26 mouse cellular contexts compared by ENCODE assay signal in the genomic region with DNA sequence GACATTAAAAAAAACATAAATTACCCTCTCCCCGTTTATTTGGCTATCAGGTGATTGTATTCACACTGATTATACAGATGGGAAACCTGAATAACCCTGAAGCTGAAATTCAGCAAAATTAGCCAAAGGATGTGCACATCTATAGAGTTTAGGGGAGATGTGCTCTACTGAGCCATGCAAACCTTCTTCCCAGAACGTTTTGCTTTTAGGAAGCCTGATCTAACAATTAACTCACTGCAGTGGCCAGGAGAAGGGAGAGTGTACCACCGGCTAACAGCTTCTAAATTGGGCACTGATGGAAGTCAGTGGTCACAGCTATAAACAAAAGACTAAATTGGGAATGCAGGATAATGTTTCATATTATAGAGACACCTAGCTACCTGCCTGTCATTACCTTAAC.
"Had no signal": no experiment of that assay in that cellular context is flagged by ENCODE, and none has a peak within 500 bp of the region (broad histone marks: within the 10 kb centered on the region; RNA-seq: fewer than 3 reads in every experiment).

No protein-coding gene starts in this region.

- H3K36me3 ChIP-seq: heart, embryonic 13.5 days; heart, embryonic 15.5 days; hindbrain, embryonic 10.5 days; hindbrain, embryonic 12.5 days; intestine, embryonic 15.5 days; limb, embryonic 10.5 days; limb, embryonic 12.5 days; liver, embryonic 13.5 days; liver, embryonic 15.5 days had no signal

- H3K9ac ChIP-seq: heart, embryonic 13.5 days; heart, embryonic 15.5 days; hindbrain, embryonic 12.5 days; hindbrain, embryonic 14.5 days; intestine, embryonic 15.5 days; limb, embryonic 12.5 days; liver, embryonic 13.5 days; liver, embryonic 15.5 days had no signal

- H3K27me3 ChIP-seq: heart, embryonic 13.5 days; heart, embryonic 15.5 days; hindbrain, embryonic 12.5 days; intestine, embryonic 15.5 days; limb, embryonic 12.5 days; liver, embryonic 13.5 days; liver, embryonic 15.5 days had no signal

- ATAC-seq: hindbrain, embryonic 16.5 days; inflammation-experienced regulatory T-cells, adult 6 months; intestine, embryonic 15.5 days; intestine, postnatal 0 days had no signal

- H3K9me3 ChIP-seq: heart, embryonic 15.5 days; hindbrain, embryonic 12.5 days; intestine, embryonic 15.5 days; limb, embryonic 10.5 days; limb, embryonic 12.5 days; liver, embryonic 13.5 days; liver, embryonic 15.5 days had no signal

- H3K4me1 ChIP-seq: heart, embryonic 13.5 days; heart, embryonic 15.5 days; hindbrain, embryonic 10.5 days; hindbrain, embryonic 12.5 days; intestine, embryonic 15.5 days; limb, embryonic 10.5 days; limb, embryonic 12.5 days; liver, embryonic 13.5 days; liver, embryonic 15.5 days had no signal

- H3K27ac ChIP-seq: gastrocnemius, adult 2 months; heart, adult 2 months; heart, embryonic 13.5 days; heart, embryonic 15.5 days; hindbrain, embryonic 10.5 days; hindbrain, embryonic 12.5 days; hindbrain, embryonic 14.5 days; intestine, embryonic 15.5 days; layer of hippocampus, adult 2 months; left cerebral cortex, adult 2 months; limb, embryonic 10.5 days; limb, embryonic 12.5 days; liver, embryonic 13.5 days; liver, embryonic 15.5 days had no signal

- H3K4me3 ChIP-seq: gastrocnemius, adult 2 months; heart, adult 2 months; heart, embryonic 13.5 days; heart, embryonic 15.5 days; hindbrain, embryonic 10.5 days; hindbrain, embryonic 12.5 days; intestine, embryonic 15.5 days; layer of hippocampus, adult 2 months; left cerebral cortex, adult 2 months; limb, embryonic 10.5 days; limb, embryonic 12.5 days; liver, embryonic 13.5 days; liver, embryonic 15.5 days had no signal

- DNase-seq: gastrocnemius, adult 2 months; gastrocnemius, postnatal 10 days; gastrocnemius, postnatal 25 days; heart, adult 2 months; heart, postnatal 4 days; kidney, adult 18-20 months; kidney, adult 8-10 months; kidney, postnatal 36 days; liver; liver, embryonic 13.5 days had no signal

- H3K4me2 ChIP-seq: heart, embryonic 11.5 days; heart, embryonic 13.5 days; heart, embryonic 15.5 days; hindbrain, embryonic 12.5 days; hindbrain, embryonic 14.5 days; intestine, embryonic 15.5 days; limb, embryonic 12.5 days; liver, embryonic 11.5 days; liver, embryonic 13.5 days; liver, embryonic 15.5 days had no signal
